Mouse (Mus musculus) midbrain, embryonic 15.5 days (tissue): ENCODE results near the gene Igf2bp2. TPM values are rescaled to one million over a fixed set of nuclear protein-coding genes. Genes with fewer than 3 reads are reported as not detected.

Experiments used
- ATAC-seq: fragments of 200-750 bp; cut with Nextera tagmentation; replicated peaks from 2 replicates; pipeline ENCODE4 v1.8.0; 2017; ENCODE audit warnings: moderate TSS enrichment
- H3K27ac ChIP-seq: fragments of 300-500 bp; sonication (generic); 2 replicates; pipeline ENCODE4 v1.5.1; 2015; ENCODE audit warnings: mild to moderate bottlenecking, inconsistent platforms
- H3K27me3 ChIP-seq: fragments of 300-500 bp; sonication (generic); replicated peaks from 2 replicates; pipeline ENCODE4 v1.6.1; 2015; ENCODE audit warnings: inconsistent platforms
- H3K36me3 ChIP-seq: fragments of 300-500 bp; sonication (generic); replicated peaks from 2 replicates; pipeline ENCODE4 v1.6.1; 2015; ENCODE audit warnings: inconsistent platforms
- H3K4me1 ChIP-seq: fragments of 300-500 bp; sonication (generic); 2 replicates; pipeline ENCODE4 v1.6.1; 2015; ENCODE audit warnings: inconsistent platforms
- H3K4me2 ChIP-seq: fragments of 300-500 bp; sonication (generic); 2 replicates; pipeline ENCODE4 v1.6.1; 2015; ENCODE audit warnings: inconsistent platforms, mild to moderate bottlenecking, moderate library complexity
- H3K4me3 ChIP-seq: fragments of 300-500 bp; sonication (generic); 2 replicates; pipeline ENCODE4 v1.5.1; 2015; ENCODE audit warnings: mild to moderate bottlenecking, inconsistent platforms
- H3K9ac ChIP-seq: fragments of 300-500 bp; sonication (generic); 2 replicates; pipeline ENCODE4 v1.6.1; 2015; ENCODE audit warnings: mild to moderate bottlenecking, inconsistent platforms
- H3K9me3 ChIP-seq: fragments of 300-500 bp; sonication (generic); 2 replicates; pipeline ENCODE4 v1.6.1; 2016; ENCODE audit warnings: inconsistent platforms
- WGBS: fragments of 180-500 bp; shearing (Covaris S2); methylation state at CpG from one replicate; pipeline ENCODE4 v1.1.7; 2015; ENCODE audit warnings: mixed read lengths; 5-methylcytosine and 5-hydroxymethylcytosine counted together
- polyA plus RNA-seq: library from polyadenylated mRNA; unstranded; fragments of >200 nt; fragmentation: Nextera tagmentation; extraction: Ambion mirVana; gene quantifications from 2 replicates; pipeline ENCODE4 v1.2.1, GENCODE M21; 2015

Igf2bp2 gene
- polyA plus RNA-seq, 1 experiment from 2014 or later, result 16.6 TPM

DNA sequence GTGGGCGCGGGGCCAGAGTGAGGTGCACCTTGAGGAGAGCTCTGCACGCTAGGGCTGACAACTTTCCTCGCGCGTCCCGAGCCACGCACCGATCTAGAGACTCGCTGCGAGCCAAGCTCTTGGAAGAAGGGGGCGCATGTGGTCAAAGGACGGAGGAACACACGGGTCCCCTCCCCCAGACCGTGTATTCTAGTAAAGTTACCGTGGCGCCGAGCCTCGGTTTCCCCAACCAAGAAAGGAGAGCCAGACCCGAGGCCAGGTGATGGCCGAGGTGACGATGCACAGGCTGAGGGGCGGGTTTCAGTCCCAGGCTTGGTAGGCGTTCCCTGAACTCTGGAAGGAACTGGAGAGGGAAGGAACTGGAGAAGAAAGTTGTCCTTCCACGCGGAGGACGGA lies 355 bp upstream of the Igf2bp2 start:
- WGBS, result under 1% methylated on average over 27 of the region's 27 CpGs
- H3K9ac ChIP-seq, result peak overlapping the region; percentile 66
- no peaks in the 10 kb centered on the region for H3K36me3 ChIP-seq
- no peaks in the 10 kb centered on the region for H3K9me3 ChIP-seq
- peaks cover 23% of the 10 kb centered on the region for H3K4me1 ChIP-seq
- peak overlapping the region; percentile 73 for H3K27ac ChIP-seq
- ATAC-seq, result peak; percentile 73
- H3K4me3 ChIP-seq, result peak overlapping the region; percentile 95
- peak overlapping the region; percentile 97 for H3K4me2 ChIP-seq
- no peaks in the 10 kb centered on the region; the same call in 1 of the 2 replicates for H3K27me3 ChIP-seq

DNA sequence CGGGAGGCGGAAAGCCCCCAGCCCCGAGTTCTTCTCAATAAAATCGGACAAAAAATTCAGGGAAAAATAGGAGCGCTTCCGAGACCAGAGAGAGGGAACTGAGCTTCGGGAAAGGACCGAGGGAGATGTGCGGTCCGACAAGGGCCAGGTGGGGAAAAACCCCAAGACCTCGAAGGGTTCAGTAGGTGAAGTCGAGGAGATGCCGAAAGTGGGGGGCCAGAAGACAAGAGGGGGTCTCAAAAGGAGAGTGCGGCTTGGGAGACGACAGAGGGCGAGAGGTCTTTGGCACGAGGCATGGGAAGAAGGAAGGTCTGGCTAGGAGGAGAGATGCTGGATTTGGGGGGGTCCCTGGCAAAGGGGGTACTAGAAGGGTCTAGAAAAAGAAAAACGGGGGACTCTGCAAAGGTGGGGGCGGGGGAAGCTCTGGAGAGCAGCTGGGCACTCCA lies 1.0 kb downstream of the Igf2bp2 start:
- Histone ChIP-seq H3K9ac (peak overlapping the region; percentile 66), H3K4me3 (peak overlapping the region; percentile 95), H3K36me3 (no peaks in the 10 kb centered on the region), H3K4me1 (peaks cover 23% of the 10 kb centered on the region), H3K9me3 (no peaks in the 10 kb centered on the region), H3K4me2 (peak overlapping the region; percentile 97), H3K27me3 (no peaks in the 10 kb centered on the region; the same call in 1 of the 2 replicates), H3K27ac (peak overlapping the region; percentile 73)
- under 1% methylated on average over 19 of the region's 19 CpGs for WGBS
- ATAC-seq, result peak; percentile 34

DNA sequence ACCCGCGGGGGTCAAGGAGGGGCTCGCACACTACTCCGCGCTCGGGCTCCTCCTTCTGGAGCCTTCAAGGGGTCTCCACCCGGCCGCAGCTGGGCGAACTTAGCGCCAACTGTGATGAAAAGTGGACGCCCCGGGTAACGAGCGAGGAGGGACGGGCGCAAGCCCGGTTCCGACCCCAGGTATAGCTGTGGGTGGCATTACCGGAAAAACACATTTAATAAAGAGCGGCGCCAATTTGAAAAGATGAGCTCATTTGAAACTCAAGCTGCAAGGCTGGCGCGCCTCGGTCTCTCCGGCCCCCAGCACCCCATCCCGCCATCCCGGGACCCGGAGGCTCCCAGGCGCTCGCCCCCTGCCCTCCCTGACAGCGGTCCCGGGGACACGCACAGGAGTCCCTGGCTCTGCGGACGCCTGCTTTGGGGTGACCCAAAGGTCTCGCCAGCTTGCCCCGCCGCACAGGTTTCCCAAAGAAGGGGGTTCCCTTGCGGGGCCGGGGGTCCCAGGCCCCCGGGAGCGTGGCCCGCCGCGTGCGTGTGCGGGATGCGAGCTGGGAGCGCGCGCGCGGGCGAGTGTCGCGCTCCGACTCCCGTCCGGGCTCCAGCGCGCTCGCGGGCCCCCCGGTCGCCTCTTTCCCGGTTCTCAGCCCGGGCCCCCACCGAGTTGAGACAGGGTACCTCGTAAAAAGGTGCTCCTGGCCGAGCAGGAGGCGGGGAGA lies 1.6 kb downstream of the Igf2bp2 start:
- Histone ChIP-seq H3K9me3 (no peaks in the 10 kb centered on the region), H3K27me3 (no peaks in the 10 kb centered on the region; the same call in 1 of the 2 replicates), H3K4me1 (peaks cover 23% of the 10 kb centered on the region), H3K27ac (peak overlapping the region; percentile 73), H3K4me2 (peak overlapping the region; percentile 97), H3K4me3 (peak overlapping the region; percentile 95), H3K36me3 (no peaks in the 10 kb centered on the region), H3K9ac (peak overlapping the region; percentile 66)
- WGBS, result under 1% methylated on average over 71 of the region's 71 CpGs
- peak; percentile 35 for ATAC-seq

DNA sequence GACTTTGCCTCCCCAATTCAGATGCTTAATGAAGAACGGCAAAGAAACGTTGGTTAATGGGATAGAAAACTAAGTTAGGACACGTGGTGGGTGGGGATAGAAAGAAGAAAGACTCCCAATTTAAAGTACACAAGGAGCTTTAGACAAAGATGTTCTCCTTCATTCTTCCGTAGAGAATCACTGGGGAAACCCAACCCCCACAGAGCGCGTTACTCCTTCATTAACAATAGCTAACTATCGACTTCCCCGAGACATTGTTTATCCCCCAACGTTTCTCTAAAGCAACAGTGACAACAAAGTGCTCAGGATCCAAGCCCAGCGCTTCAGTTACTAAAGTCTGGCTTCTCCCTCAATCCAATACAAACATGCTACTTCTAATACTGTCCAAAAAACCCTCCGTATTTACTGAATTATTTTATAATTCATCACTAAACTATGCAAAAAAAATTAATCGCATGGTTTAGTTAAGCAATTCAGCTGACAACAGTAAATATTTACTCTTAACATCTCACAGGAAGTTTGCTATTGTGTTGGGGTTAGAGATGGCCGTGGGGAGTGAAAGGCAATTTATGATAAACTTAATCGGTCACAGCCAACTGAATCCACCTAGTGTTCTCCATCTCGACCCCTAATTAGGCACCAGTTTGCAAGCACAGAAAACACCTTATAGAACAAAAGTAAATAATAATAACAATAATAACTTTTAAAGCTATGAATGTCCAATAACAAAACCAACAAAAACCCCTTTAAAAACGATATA lies 2.5 kb downstream of the Igf2bp2 start:
- Histone ChIP-seq H3K4me2 (peak overlapping the region; percentile 97), H3K4me1 (peaks cover 23% of the 10 kb centered on the region), H3K9ac (no peak overlapping the region), H3K9me3 (no peaks in the 10 kb centered on the region), H3K27ac (no peak overlapping the region), H3K36me3 (no peaks in the 10 kb centered on the region), H3K27me3 (no peaks in the 10 kb centered on the region; the same call in 1 of the 2 replicates), H3K4me3 (peak overlapping the region; percentile 95)
- 2% methylated on average over 16 of the region's 16 CpGs for WGBS
- no peak for ATAC-seq

DNA sequence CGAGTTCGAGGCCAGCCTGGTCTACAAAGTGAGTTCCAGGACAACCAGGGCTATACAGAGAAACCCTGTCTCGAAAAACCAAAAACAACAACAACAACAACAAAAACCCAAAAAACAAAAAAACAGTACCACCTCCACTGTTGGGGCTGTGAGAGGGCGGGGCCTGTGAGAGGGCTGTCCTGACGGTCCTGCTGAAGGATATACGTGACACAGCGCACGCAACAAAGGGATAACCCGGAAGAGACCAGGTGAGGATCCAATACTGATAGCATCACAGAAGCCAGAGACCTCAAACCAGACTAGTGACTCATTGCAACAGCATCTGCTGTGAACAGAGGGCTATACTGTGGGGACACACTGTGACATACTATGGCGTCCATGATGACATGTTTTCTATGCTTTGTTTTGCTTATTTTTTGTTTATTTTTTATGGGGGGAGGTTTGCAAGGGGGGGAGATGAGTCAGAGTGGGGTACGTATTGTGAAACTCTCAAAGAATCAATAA lies 10.1 kb downstream of the Igf2bp2 start:
- no peaks in the 10 kb centered on the region for H3K27me3 ChIP-seq
- ATAC-seq, result peak; percentile 34; the same call in 1 of the 2 replicates
- H3K27ac ChIP-seq, result no peak overlapping the region
- peaks cover 18% of the 10 kb centered on the region for H3K4me1 ChIP-seq
- no peaks in the 10 kb centered on the region for H3K36me3 ChIP-seq
- no peaks in the 10 kb centered on the region for H3K9me3 ChIP-seq
- no peak overlapping the region for H3K4me2 ChIP-seq
- WGBS, result 93% methylated on average over 11 of the region's 11 CpGs
- no peak overlapping the region for H3K4me3 ChIP-seq
- H3K9ac ChIP-seq, result no peak overlapping the region

DNA sequence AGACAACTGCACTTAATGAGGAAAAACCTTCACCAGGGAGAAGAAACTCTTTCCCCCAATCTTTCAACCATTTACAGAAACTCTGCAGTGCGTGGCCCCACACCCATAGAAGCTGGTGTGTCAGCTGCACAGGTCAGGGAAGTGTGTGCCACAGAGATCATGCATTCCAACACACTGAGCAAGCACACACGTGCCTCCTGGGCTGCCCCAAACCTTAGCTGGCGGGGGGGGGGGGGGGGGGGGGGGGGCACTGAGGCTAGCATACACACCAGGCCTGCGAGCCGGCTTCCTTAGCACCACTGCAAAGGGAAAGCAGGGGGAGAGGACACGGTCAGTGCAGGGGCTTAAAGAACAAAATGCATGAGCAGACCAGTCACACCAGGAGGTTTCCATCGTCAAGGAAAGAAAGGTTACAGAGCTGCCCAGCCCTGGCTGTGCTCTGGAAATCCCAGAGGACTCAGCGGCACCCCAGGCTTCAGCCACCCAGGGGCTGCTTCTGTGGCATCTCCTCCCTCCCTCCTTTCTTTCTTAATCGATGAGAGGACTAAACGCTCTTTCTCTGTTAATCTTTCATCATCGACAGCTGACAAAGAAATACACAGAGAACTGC lies 11.3 kb downstream of the Igf2bp2 start:
- Histone ChIP-seq H3K9me3 (no peaks in the 10 kb centered on the region), H3K4me3 (no peak overlapping the region), H3K36me3 (no peaks in the 10 kb centered on the region), H3K4me1 (peaks cover 18% of the 10 kb centered on the region), H3K9ac (no peak overlapping the region), H3K27ac (peak overlapping the region; percentile 49; the same call in 1 of the 2 replicates), H3K4me2 (peak overlapping the region; percentile 21), H3K27me3 (no peaks in the 10 kb centered on the region)
- peak; percentile 48; the same call in 1 of the 2 replicates for ATAC-seq
- WGBS, result 12% methylated on average over 9 of the region's 11 CpGs

DNA sequence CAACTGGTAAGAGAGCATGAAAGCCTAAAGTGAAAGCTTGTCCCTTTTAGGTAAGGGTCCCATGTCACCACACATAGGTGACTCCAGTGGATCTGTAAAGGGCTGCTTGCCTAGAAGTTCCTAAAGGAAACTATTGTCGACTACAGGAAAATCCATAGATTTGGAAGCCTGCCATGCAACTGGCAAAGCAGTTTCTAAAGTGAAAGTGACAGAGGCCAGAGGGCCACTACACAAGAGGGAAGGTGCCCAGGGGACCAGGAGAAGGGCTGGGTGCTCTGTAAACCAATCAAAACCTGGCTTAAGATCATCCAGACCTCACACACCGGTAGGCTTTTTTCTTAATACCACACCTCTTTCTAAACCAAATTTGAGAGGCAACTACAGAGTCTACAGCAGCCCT lies 12.7 kb downstream of the Igf2bp2 start:
- Histone ChIP-seq H3K4me2 (no peak overlapping the region), H3K36me3 (no peaks in the 10 kb centered on the region), H3K9me3 (no peaks in the 10 kb centered on the region), H3K9ac (no peak overlapping the region), H3K4me3 (no peak overlapping the region), H3K27ac (no peak overlapping the region), H3K4me1 (peaks cover 18% of the 10 kb centered on the region), H3K27me3 (no peaks in the 10 kb centered on the region)
- no peak for ATAC-seq
- WGBS, result 36% methylated on average over 2 of the region's 2 CpGs

DNA sequence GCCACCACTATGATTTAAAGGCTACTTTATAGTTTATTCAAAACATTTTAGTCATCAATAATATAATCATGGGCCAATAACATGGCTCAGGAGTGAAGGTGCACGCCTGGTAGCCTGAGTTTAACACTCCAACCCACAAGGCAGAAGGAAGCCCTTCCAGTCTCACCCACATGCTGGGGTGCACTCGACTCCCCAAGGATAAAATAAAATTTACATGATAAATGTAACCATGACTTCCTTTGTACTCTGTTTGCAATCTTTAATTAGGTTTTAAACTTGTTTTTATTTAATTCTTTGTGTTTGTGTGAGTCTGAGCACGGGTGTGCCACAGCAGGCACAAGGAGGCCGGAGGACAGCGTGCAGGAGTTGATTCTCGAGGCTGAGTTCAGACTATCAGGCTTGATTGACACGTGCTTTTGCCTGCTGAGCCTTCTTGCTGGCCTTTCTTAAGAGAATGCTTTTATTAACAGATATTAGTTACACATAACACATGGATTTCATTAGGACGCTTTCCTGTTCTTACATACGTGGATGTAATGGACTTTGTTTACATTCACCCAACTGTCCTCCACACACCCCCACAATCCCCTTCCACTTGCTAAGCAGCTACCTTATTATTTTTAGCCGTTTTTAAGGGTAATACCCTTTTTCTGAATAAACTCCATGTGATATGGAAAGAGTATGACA lies 13.3 kb downstream of the Igf2bp2 start:
- no peak for ATAC-seq
- WGBS, result 20% methylated on average over 10 of the region's 10 CpGs

DNA sequence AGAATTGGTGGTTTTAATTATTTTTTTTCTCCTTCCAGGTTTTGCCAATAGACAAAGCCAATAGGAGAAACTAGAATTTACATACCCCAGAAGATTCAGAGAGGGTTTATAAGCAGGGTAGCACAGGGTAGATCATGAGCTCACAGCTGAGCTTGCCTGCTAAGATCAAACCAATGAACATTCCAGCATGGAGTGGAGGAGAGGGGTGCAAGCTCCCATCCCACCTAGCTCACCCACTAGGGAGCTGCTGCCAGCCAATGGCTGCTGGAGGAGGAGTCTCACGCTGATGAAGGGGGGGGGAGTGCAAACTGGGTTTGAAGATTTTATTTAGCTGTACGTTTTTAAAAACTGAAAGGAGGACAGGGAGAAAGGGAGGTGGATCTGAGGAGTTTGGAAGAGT lies 14.0 kb downstream of the Igf2bp2 start:
- H3K4me2 ChIP-seq, result no peak overlapping the region
- no peak overlapping the region for H3K4me3 ChIP-seq
- no peak overlapping the region for H3K9ac ChIP-seq
- no peaks in the 10 kb centered on the region for H3K9me3 ChIP-seq
- no peaks in the 10 kb centered on the region for H3K27me3 ChIP-seq
- peaks cover 18% of the 10 kb centered on the region for H3K4me1 ChIP-seq
- H3K27ac ChIP-seq, result no peak overlapping the region
- 0 out of 2 replicates have a peak, but pooled peaks have one; percentile 38 for ATAC-seq
- no peaks in the 10 kb centered on the region for H3K36me3 ChIP-seq
- 28% methylated on average over 2 of the region's 2 CpGs for WGBS

More for the DNA sequence above, 13.3 kb downstream of the Igf2bp2 start:
- peaks cover 18% of the 10 kb centered on the region for H3K4me1 ChIP-seq
- no peak overlapping the region for H3K4me2 ChIP-seq
- no peak overlapping the region for H3K27ac ChIP-seq
- H3K36me3 ChIP-seq, result no peaks in the 10 kb centered on the region
- no peak overlapping the region for H3K9ac ChIP-seq
- H3K9me3 ChIP-seq, result no peaks in the 10 kb centered on the region
- no peak overlapping the region for H3K4me3 ChIP-seq
- H3K27me3 ChIP-seq, result no peaks in the 10 kb centered on the region

DNA sequence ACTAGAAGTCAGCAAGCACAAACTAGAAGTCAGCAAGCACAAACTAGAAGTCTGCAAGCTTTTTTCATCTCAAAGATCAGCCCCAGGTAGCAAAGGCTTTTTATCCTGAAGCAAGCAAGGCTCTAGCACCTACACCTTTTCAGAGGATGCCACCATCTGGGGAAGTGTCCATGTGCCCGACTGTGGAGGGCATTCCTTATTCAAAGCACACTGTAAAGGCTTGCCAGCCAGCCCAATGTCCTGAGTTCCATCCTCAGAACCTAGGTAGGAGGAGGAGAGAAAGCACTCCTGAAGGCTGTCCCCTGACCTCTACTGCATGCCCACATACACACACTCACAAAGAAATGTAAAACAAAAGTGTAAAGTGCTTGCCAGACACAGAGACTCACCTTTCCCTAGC lies 16.0 kb downstream of the Igf2bp2 start:
- Histone ChIP-seq H3K27me3 (no peaks in the 10 kb centered on the region), H3K9ac (no peak overlapping the region), H3K4me3 (no peak overlapping the region), H3K4me2 (no peak overlapping the region), H3K9me3 (no peaks in the 10 kb centered on the region), H3K36me3 (no peaks in the 10 kb centered on the region), H3K4me1 (peaks cover 15% of the 10 kb centered on the region), H3K27ac (no peak overlapping the region)
- WGBS, result 78% methylated on average over 1 of the region's 1 CpGs
- no peak for ATAC-seq

DNA sequence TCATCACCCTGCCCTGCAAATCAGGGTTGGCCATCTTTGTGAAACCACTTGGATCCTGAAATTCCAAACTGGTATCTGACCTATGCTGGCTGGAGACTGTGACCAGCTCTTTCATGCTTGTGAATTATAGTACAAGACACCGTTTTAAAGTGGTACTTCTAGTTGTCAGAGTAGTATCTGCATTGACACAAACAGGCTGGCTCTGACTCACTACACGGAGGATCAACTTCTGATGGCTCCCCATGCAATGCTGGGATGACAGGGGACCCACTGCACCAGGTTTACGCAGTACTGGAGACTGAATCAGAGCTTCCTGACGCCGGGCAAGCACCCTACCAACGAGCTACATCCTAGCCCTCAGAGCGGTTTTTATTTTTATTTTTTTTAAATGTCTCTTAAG lies 17.0 kb downstream of the Igf2bp2 start:
- no peak for ATAC-seq

More for the DNA sequence above, 17.0 kb downstream of the Igf2bp2 start:
- Histone ChIP-seq H3K9ac (no peak overlapping the region), H3K4me2 (no peak overlapping the region), H3K27me3 (no peaks in the 10 kb centered on the region), H3K4me1 (peaks cover 12% of the 10 kb centered on the region), H3K36me3 (no peaks in the 10 kb centered on the region), H3K27ac (no peak overlapping the region), H3K9me3 (no peaks in the 10 kb centered on the region), H3K4me3 (no peak overlapping the region)
- 96% methylated on average over 7 of the region's 7 CpGs for WGBS
